Mouse (Mus musculus) embryo, embryonic 10 days (tissue): Measurements from ENCODE around the gene Hyal1.
A peak's percentile ranks its signal among the peaks of the same experiment; 100 is the strongest.

Experiments used
- DNase-seq: peaks from one replicate; pipeline ENCODE4 v3.0.0-alpha.2; 2015; ENCODE audit warnings: low spot score

Hyal1 gene

DNA sequence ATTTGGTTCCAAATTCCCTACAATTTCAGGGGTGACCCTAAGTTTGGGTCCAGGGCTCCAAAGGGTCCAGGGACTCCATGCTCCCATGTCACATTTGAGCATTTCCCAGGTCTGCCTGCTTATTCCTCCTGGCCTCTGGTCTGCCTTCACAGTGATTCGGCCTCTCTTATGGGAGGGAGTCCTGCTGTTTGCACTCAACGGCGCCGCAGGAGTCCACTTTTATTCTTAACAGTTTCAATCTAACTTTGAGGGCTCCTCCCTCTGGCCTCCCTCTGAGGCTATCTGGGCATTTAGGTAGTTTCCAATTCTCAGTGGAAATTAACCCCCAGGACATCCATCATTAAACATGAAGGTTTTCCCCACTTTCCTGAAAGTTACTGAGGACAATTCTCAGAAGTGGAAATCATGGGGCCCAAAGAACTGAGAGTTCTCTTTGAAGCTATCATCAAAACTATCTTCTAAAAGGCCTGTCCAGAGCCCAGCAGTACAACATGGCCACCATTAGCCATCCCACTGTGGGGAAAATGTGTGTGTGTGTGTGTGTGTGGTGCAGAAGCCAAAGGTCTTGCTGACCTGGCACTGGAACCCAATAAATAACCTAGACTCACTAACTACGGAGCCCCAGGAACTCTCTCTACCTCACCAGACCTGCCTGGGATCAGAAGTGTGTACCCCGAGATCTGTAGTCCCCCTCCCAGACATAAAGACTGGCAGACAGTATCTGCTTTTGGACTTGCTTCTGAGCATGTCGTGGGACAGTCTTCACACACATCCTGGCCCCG, 17.7 kb downstream of the Hyal1 start:
- no peak for DNase-seq

DNA sequence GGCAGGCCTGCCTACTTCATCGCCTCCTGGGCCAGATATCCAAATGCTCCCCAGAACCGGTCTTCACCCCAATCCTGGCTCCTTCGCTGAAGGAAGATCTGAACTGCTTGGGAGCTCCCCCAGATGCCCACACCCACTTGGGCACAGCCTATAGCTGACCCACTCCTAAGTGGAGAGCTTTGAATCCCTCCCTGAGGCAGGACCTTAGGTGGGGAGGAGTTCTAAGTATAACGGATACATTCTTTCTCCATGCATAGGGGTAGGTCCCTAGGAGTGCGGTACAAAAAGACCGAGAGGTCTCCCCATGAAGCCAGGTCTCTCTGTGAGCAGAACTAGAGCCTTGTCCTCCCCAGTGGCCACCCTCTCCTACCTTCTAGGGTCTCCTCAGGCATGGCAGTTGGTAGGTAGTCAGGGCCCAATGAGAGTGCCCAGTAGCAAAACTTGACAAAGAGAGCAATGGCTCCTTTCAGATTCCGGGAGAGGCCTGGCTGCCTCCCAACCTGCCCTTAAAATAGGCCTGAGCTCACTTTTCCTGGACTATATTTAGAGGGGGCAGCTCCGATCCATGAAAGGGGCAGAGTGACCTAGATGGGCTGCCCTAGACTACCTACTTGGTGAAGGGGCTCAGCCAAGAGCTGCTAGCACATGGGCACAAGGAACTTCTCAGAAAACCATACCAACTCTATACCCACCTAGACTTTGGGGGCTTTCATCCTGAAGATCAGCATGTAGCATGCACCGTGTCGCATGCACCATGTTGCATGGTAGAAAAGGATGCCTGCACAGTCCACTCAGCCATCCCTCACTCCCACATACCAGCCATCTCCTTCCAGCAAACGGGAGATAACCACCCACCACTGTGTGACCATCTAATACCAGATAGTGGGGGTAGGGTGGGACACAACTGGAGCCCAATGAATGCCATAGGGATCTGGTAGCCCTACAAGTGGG, 20.2 kb downstream of the Hyal1 start:
- no peak for DNase-seq

DNA sequence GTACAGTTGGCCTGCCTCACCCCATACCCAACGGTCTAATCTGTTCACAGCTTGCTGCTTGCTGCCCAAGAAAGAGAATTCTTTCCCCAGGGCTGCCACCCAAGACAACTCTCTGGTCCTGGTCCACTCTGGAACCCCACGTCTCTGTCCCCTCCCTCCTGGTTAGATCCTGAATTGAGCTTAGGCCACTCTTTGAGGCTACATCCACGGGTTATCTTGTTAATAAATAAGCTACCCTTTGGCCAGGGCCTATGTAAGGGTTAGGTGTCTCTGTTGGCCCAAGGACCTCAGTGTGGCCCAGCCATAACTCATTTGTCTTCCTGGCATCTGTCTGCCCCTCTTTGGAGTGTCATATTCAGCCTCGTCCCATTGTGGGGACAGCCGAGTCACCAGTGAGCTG, 21.7 kb downstream of the Hyal1 start:
- no peak for DNase-seq

DNA sequence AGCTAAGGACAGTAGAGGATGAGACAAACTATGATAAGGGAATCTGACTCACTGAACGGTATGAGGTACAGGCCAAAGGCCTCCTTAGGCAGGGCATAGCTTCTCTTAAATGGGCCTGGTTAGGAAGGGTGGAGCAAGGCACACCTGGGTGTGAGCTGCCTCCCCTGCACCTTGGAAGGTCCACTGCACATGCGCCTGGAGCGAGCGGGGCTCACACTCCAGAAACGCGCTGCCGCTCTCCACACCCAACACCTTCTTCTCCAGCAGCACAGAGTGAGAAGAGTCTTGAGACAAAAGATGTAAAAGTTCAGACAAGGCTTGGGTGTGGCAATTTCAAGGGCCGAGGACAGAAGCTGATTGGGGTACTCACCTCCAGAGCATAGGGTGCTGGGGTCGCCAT, 22.7 kb downstream of the Hyal1 start:
- DNase-seq: no peak

DNA sequence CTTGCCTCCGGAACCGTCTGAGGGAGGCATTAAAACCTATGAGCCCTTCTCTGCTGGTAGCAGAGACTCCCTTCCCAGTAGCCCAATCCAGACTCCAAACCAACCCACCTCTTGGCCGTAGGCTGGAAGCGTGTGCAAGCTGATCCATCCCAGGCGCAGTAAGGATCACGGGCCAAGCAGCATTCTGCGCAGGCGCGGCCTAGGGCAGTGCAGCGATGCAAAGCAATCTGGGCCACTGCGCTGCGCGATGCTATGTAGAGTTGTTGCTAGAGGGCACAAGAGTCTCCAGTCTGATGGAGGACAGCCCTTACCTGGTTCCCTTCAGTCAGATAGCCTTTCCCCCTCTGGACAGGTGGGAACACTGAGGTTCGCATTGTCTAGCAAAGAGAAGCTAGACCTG, 23.1 kb downstream of the Hyal1 start:
- DNase-seq: peak; percentile 50

DNA sequence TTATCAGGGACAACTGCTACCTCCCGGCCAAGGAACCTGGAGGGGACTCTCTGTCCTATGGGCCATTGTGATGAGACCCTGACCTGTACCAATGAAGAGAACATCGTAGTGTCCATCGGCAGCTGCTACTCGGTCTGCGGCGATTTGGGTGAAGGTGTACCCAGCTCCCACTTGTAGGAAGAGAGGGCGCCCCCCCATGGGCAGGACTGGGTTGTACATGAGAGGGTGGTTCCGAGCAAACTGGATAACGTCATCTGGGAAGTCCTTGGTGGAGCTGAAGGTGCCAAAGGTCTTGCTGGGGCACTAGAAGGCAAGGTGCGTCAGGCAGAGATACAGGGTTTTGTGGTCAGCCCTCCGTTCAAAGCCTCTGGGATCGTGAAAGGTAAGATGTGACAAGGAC, 24.0 kb downstream of the Hyal1 start:
- DNase-seq: no peak

DNA sequence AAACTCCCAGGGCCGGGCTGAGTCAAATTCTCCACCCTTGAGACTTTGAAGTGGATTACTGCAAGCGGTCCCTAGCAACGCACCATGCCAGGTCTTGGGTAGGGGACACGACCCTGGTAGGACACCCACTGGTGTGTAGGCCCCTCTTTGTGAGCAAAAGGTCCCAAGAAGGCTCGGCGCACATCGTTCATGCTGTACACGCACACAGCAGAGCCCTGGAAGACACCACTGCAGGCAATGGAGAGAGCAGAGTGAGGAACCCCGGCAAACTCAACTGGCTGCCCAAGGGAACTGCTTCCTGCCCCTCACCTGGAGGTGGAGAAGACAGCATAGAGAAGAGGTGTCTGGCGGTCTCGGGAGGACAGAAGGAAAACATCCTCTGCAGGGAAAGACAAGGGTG, 24.5 kb downstream of the Hyal1 start:
- no peak for DNase-seq

DNA sequence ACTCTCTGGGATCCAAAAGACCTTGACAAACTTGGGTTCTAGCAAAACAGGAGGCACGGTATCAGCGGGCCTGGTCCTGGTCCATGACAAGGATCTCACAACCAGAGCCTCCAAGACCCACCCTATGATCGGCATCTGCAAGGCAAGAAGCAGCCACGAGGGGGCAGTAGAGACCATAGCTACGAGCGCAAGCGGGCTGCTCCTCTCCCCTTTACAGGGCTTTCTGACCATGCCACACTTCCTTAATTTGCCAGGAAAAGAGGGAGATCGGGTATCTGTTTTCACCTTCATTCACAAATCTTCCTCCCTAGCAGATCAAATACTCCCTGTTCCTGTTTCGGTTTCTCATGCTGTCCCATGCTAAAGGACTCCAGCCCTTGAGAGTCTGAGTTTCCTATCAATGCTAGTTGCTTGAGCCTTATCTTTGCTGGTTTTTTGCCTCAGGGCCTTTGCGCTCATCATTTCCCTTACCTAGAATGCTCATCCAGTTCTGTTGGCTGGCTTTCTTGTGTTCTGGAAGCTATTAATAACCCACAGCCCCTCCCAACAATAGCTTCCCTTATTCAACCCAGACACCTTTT, 25.4 kb downstream of the Hyal1 start:
- peak; percentile 93 for DNase-seq

DNA sequence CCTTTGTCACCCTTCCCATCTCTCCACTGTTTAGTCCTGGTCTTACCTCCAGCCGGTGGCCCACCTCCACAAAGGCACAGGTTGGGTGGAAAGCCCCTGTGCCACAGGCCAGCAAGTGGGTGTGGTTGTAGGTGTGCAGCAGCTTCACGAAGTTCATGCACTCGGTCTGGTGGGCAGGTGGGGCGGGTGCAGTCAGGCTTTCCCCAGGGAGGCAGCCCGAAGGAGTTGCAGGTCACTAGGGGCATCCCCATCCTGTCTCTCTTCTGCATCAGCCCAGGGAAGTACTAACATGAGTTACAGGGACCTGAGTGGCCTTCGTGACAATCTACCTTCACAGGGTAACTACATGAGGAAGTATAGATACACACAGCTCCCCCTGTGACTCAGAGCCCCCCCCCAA, 26.5 kb downstream of the Hyal1 start:
- no peak for DNase-seq

DNA sequence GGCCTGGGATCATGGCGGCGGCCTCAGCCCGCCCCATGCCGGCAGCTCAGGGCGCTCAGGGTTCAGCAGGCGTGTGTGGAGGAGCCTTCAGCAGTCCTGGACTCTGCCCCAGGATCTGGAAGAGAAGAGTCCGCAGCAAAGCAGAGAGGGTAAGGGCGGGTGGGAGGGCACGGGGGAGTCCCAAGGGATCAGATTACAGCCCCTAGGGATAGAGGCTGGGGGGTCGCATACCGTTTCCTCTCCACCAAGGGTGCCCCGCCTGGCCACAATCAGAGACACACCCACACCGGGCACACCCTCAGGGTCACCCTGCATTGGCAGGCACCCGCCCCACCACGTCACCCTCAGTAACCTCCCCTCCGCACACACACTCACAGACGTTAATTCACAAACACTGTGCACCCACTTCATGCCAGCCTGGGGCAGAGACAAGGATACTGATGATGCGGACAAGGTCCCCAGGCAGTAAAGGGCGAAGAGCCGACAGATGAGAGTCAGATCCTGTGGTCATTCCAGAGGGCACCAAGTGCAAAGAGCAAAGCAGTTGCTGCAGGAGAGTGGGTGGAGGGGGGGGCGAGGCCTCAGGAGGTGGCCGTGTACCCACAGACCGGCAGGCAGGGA, 28.4 kb downstream of the Hyal1 start:
- DNase-seq: no peak

DNA sequence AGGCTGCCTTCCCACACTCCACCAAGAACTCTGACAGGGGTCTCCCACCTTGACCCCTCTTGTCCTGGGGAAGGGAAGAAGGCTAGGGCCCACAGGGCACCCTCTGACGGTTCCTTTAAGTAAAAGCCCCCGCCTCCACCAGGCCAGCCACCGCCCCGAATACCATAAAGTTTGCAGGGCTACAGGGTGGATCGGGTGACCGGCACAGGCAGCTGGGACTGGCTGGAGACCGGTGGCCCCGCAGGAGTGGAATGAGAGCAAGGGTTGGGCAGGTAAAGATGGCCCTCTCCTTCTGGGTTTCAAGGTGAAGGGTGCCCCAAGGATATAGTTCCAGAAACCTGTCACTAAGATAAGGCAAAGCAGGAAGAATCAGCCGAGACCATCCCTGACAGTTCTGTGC, 29.9 kb downstream of the Hyal1 start:
- no peak for DNase-seq

DNA sequence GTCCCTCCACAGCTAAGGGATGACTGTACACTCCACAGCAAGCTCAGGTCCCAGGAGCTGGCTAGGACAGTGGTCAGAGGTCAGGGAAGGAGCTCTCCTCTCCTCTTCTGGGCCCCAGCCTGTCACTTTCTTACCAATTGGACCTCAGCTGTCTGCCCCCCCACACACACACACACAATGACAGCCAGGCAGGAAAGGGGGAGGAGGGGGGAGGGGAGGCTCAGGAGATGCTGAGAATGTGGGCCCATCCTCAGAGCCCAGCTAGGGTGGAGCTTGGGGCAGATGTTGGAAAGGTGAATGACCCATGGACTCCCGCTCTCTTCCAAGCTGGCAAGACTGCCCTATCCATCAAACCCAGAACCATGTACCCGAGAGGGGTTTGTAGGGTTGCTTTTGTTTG, 30.3 kb downstream of the Hyal1 start:
- no peak for DNase-seq

DNA sequence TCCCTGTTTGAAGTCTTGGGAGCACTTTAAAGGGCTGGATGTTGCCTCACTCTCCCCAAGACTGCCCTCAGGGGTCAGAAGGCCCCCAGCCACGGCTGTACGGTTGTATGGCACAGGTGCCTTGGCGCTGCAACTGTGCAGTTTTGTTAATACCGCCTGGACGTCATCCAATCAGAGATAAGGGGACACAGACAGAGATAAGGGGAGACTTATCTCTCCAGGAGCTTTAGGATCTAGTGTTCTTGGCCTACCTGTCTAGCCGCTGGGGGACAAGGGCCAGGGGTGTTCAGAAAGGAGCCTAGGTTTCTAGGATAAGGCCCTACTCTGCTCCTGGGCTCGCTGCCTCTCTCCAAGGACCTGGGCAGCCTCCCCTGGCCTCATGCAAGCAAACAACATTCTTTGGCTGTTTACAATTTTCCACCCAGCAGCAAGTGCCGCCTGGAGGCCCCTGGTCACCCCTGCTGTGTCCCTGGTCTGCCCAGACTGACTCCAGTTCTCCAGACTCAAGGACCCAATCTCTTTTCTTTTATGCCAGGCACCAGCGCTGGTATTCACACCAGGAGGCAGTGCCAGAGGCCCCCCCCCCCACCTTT, 31.0 kb downstream of the Hyal1 start:
- no peak for DNase-seq

DNA sequence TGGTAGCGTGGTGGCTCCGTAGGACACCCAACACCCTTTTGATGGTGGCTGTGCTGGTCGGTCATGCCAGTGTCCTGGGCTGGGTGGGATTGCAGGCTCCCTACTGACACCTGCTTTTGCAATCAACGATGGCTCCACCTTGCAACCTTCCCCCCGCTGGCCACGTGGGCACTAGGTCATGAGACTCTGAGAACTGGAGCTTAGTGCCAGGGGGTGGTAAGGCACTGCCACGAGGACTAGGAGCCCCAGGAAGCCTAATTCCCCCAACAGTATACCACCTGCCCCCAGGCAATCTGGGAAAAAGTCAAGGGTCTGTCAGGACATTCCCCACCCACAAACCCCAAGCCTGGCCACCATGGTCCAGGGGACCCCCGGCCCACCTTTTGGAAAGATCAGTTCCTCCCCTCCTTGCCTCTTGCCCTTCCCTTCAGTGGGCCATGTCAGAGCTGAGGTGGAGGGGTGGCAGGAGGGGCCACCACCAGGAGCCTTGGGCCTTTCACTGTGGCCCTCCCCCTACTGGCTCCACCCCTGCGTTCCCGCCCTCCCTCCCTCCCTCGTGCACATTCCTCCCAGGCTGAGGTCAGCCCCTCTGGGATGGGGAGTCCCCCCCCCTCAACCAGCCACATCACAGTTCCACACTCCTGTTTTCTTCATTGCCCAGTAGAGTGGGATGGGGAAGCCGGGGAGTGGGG, 32.2 kb downstream of the Hyal1 start, which contains the start of gene Sema3b:
Gene Sema3b (minus strand): TSS at position 489 of the 692 bp plus-strand sequence.
- no peak for DNase-seq

DNA sequence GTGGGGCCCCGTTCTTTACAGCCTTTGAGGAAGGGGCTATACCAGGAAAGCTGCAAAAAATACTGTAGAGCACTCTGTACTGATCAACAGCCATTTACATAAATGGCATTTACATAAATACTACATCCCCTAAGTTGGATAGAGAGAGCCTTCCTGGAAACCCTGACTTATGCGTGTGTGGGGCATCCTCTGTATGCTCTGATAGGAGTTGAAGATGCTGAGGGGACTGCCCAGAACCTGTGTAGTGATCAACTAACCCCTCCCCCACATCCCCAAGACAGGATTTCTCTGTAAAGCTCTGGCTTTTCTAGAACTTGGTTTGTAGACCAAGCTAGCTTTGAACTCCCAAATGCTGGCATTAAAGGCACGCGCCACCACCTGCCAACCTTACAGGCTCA, 32.7 kb downstream of the Hyal1 start:
- no peak for DNase-seq

DNA sequence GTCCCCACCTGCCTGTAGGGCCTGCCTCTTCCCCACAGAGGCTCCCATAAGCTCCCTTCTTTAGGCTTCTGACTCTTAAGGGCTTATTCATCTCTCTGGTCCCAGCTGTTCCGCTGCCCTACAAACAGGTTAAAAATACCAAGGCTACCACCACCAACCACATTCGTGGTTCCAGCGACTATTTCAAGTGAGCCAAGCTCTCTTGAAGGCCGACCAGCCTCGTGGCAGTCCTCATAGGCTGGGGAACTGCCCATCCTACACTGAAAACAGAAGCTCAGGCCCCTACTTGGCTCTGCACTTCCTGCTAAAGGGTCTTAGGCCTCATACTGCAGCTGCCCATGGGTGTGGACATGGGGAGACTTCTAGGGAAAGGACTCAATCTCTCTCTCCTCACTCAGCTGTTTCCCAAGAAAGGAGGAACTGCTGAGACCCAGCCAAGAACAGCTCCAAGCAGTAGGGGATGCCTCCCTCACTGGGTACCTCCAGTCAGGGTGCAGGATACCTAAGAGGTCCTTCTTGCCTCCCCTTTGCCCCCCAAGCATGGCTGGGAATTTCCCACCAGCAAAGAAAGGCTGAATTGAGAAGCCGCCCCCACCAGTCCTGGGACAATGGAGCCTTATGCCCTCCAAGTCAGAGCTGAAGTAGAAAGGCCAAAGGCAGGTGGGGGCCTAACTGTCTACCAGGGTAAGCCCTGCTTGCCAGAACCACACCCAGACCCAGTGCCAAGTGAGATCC, 34.9 kb downstream of the Hyal1 start:
- no peak for DNase-seq

DNA sequence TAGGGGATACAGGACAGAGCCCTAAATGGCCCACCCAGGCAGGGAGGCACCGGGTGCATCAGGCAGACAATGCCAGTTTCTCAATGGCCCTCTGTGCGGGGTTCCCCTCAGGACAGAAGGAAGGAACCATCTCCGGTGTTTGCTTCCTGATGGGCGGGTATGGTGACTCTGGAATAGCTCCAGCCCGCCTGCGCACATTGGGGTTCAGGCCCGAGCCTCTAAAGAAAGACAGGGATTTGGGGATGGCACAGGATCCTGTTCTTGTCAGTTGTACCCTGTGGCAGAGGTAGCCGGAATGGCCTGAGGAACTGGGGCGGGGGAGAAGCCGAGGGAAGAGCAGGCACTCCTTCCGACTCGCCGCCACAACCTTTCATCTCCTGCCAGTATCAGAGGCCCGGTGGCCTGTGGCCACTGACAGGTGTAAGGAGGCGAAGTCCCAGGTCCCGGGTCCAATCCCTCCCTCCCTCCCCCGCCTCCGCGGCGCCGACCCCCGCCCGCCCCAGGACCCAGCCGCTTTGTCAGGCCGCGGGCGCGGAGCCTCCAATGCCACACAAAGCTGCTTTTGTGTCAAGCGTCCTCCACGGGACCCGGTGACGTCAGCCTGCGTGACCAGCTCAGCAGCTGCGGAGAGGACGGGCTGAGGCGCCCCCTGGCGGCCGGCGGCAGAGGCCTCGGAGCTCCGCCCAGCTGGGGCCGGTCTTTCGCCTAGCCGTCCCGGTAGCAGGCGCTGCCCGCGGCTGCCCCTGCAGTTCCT, 35.6 kb downstream of the Hyal1 start:
- DNase-seq: peak; percentile 97

DNA sequence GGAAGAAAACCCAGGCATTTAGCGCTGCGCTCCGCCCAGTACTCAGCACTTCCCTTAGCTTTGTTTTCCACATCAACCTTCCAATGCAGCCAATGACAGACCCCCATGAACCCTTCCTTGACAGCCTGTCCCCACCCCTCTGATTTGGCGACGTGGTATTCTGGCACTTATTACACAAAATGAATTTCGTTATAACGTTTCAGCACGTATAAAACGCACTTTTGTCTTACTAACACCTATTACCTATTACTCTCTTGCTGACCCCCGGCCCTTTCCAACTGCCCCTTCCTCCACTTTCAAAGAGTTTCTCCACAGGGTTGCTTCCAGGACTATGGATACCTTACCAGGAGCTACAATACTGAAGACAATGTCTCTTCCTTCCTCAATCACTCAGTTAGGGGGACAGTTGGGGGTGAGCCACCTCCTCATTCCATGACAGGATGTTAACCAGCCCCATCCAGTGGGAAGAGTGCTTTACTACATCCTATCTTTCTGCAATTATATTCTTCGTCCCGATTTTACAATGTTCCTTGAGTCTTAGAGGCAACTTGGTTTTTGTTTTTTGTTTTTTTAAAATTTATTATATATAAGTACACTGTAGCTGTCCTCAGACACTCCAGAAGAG, 36.3 kb downstream of the Hyal1 start:
- no peak for DNase-seq

DNA sequence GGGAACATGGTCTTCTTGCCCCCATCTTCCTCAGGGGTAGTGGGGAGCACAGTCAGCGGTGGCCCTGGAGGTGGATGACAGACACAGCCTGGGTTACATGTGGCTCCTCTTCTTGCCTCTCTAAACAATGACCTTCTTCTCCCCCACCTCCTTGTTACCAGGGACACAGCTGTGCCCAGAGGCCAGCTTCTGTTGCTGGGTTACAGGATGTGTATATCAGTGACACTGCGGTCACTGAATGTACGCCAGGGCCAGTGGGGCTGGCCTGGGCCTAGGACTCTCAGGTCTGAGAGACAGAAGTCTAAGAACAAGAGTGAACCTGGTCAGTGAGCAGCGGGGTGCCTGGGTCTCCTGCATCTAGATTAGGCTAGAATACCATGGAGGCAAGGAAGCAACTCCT, 38.3 kb downstream of the Hyal1 start:
- no peak for DNase-seq
